Mouse (Mus musculus): Measurements from ENCODE around the gene Aph1a. TPM values are rescaled to one million over a fixed set of nuclear protein-coding genes. Genes with fewer than 3 reads are reported as not detected.

Aph1a gene
- polyA plus RNA-seq, 1 experiment from 2014 or later, result 32.7 TPM

DNA sequence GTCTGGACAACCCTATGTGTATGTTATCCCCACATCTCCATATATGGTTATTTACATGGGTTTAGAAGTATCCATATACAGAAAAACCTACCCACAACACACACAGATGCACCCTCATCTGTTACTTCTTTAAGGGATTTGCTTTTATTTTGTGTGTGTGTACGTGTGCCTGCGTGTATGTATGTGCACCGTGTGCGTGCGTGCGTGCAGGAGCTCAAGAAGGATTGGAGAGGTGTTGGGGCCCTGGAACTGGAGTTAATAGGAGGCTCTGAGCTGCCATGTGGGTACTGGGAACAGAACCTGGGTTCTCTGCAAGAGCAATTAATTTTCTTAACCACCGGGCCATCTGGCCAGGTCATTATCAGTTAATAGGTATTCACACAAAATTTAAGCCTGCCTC, 21.7 kb upstream of the Aph1a start:
- WGBS, result 72% methylated on average over 7 of the region's 7 CpGs
- Histone ChIP-seq H3K27ac (ENCODE audit: low read length) (0 out of 2 replicates have a peak overlapping the region, but pooled peaks have one; percentile 27), H3K4me1 (ENCODE audit: control insufficient read depth, insufficient read depth, low read length) (peaks cover 13% of the 10 kb centered on the region), H3K9me3 (ENCODE audit: control insufficient read depth, low read depth, low read length) (no peaks in the 10 kb centered on the region), H3K36me3 (ENCODE audit: control insufficient read depth, insufficient read depth, low read length) (peaks cover 15% of the 10 kb centered on the region; the same call in 1 of the 2 replicates), H3K4me2 (replicated peaks; ENCODE audit: low read depth, low read length) (peak overlapping the region; percentile 71), H3K27me3 (ENCODE audit: control insufficient read depth, insufficient read depth, low read length) (no peaks in the 10 kb centered on the region), H3K4me3 (ENCODE audit: low read depth, low read length) (peak overlapping the region; percentile 74), H3K9ac (replicated peaks; ENCODE audit: low read depth, low read length) (peak overlapping the region; percentile 81)
- no peak for ATAC-seq (ENCODE audit: insufficient number of reproducible peaks, insufficient read depth, low FRiP score, low read depth)

DNA sequence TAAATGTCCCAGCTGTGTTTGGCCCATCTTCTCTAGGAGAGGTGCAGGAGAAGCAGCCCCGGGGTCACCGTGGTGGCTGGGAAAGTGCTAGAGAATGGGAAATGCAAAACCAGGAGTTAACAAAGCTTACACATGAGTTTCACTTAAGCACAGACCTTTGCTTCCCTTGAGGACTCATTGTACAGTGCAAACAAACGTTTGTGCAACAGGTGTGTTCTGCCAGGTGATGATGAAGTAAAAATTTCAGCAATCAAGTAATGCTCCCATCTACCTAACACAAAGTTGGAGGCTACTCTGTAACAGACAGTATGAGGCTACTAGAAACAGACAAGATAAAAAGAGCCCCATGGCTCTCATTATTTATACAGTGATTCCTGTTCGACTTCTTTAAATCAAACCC, 14.7 kb upstream of the Aph1a start:
- no peak for ATAC-seq (ENCODE audit: insufficient number of reproducible peaks, insufficient read depth, low FRiP score, low read depth)
- H3K9me3 ChIP-seq (ENCODE audit: control insufficient read depth, low read depth, low read length), result no peaks in the 10 kb centered on the region
- H3K9ac ChIP-seq (replicated peaks; ENCODE audit: low read depth, low read length), result no peak overlapping the region
- no peaks in the 10 kb centered on the region for H3K36me3 ChIP-seq (ENCODE audit: control insufficient read depth, insufficient read depth, low read length)
- H3K4me2 ChIP-seq (replicated peaks; ENCODE audit: low read depth, low read length), result no peak overlapping the region
- WGBS, result 82% methylated on average over 4 of the region's 4 CpGs
- no peak overlapping the region for H3K27ac ChIP-seq (ENCODE audit: low read length)
- H3K4me1 ChIP-seq (ENCODE audit: control insufficient read depth, insufficient read depth, low read length), result 0 out of 2 replicates have a peak, but pooled peaks cover 3% of the 10 kb centered on the region
- no peaks in the 10 kb centered on the region for H3K27me3 ChIP-seq (ENCODE audit: control insufficient read depth, insufficient read depth, low read length)
- no peak overlapping the region for H3K4me3 ChIP-seq (ENCODE audit: low read depth, low read length)

DNA sequence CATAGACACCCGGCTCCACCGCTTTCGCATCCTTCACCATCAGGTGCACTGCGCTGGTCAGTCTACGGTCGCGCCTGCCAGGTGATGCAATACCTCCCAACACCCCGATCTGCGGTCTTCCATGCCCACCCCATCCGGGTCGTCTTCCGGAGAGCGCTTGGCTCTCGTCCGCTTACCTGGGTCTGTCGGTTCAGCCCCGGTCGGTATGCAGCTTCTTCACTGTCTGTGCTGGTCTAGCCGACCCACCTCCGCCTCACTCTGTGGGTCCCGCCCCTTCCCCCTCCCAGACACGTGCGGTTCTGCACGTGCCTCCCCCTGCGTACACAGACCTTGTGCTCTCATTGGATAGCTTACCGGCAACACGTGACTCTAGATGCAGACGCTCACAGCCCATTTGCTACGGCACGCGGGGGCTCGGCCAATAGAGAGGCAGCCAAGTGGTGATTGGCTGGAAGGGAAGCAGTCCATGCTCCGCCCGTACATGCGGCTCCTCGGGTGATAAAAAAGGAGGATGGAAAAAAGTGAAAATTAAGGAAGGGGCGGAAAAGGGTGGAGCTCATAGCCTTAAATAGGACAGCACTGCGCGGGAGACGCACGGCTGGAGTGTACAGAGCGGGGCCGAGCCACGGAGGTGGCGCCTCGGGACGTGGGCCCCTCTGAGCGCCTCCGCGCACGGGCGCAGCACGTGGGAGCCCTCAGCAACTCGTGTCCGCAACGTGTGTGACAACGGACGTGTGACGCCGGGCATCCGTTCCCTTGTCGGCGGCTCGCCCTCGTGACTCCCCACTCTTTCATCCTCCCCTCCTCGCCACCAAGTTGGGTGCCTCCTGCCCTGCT, 11.6 kb upstream of the Aph1a start, which contains the start of gene Ciart:
Ciart (minus strand) TSS at position 273 of the 837 bp plus-strand sequence.
- no peaks in the 10 kb centered on the region for H3K36me3 ChIP-seq (ENCODE audit: control insufficient read depth, insufficient read depth, low read length)
- H3K9me3 ChIP-seq (ENCODE audit: control insufficient read depth, low read depth, low read length), result no peaks in the 10 kb centered on the region
- H3K4me2 ChIP-seq (replicated peaks; ENCODE audit: low read depth, low read length), result peak within 1 kb of the TSS; percentile 98
- no peaks in the 10 kb centered on the region for H3K27me3 ChIP-seq (ENCODE audit: control insufficient read depth, insufficient read depth, low read length)
- ATAC-seq (ENCODE audit: insufficient number of reproducible peaks, insufficient read depth, low FRiP score, low read depth), result peak; percentile 98
- H3K9ac ChIP-seq (replicated peaks; ENCODE audit: low read depth, low read length), result no peak within 1 kb of the TSS
- H3K27ac ChIP-seq (ENCODE audit: low read length), result no peak within 1 kb of the TSS
- 0 out of 2 replicates have a peak, but pooled peaks cover 3% of the 10 kb centered on the region for H3K4me1 ChIP-seq (ENCODE audit: control insufficient read depth, insufficient read depth, low read length)
- under 1% methylated on average over 66 of the region's 66 CpGs for WGBS
- H3K4me3 ChIP-seq (ENCODE audit: low read depth, low read length), result peak within 1 kb of the TSS; percentile 43

DNA sequence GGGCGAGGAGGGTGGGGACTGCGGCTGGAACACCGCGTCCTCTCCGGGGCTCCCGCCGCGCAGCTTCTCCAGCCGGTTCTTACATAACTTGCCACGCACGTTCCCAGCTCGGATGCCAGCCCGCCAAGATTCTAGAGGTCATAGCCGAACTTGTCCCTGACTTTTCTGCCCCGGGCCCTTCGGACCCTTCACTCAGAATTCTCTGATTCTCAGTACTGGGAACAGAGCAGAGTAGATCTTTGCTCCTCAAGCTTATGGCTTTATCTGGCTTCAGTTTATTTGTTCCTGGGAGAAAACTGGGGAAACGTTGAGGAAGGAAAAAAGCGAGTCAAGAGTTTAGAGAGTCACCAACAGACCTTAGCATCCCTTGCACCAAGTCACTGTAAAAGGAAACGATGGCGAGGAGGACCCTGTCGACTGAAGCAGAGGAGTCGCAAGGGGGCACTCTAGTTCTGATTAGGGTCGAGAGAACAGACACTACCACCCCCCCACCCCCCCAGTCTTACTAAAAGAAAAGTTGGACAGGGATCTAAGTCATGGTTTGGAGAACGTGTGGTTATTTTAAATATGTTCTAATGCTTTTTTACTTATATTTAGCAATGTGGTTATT, 10.8 kb upstream of the Aph1a start:
- 0 out of 2 replicates have a peak, but pooled peaks cover 3% of the 10 kb centered on the region for H3K4me1 ChIP-seq (ENCODE audit: control insufficient read depth, insufficient read depth, low read length)
- no peak overlapping the region for H3K27ac ChIP-seq (ENCODE audit: low read length)
- no peak overlapping the region for H3K9ac ChIP-seq (replicated peaks; ENCODE audit: low read depth, low read length)
- no peaks in the 10 kb centered on the region for H3K27me3 ChIP-seq (ENCODE audit: control insufficient read depth, insufficient read depth, low read length)
- no peaks in the 10 kb centered on the region for H3K36me3 ChIP-seq (ENCODE audit: control insufficient read depth, insufficient read depth, low read length)
- H3K9me3 ChIP-seq (ENCODE audit: control insufficient read depth, low read depth, low read length), result no peaks in the 10 kb centered on the region
- no peak; the same call in 1 of the 2 replicates for ATAC-seq (ENCODE audit: insufficient number of reproducible peaks, insufficient read depth, low FRiP score, low read depth)
- H3K4me3 ChIP-seq (ENCODE audit: low read depth, low read length), result peak overlapping the region; percentile 43
- peak overlapping the region; percentile 98 for H3K4me2 ChIP-seq (replicated peaks; ENCODE audit: low read depth, low read length)
- WGBS, result 3% methylated on average over 24 of the region's 24 CpGs

DNA sequence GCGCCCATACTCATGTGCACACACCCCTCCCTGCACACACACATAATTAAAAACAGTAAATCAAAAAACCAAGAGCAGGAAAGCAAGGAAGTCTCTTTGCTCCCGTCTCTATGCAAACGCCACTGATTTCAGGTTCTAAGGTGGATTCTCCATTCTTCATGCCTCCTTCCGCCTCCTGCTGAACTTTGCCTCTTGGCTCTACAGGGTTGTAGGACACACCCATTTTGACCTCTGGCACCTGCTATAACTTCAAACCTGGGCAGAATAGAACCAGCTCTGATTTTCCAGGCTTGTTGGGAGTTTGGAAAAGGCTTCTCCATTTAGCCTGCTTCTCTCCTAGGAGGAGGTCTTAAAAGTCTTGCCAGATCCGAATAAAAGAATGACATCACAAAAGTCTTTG, 9.4 kb upstream of the Aph1a start:
- Histone ChIP-seq H3K9ac (replicated peaks; ENCODE audit: low read depth, low read length) (no peak overlapping the region), H3K4me1 (ENCODE audit: control insufficient read depth, insufficient read depth, low read length) (0 out of 2 replicates have a peak, but pooled peaks cover 3% of the 10 kb centered on the region), H3K4me2 (replicated peaks; ENCODE audit: low read depth, low read length) (no peak overlapping the region), H3K9me3 (ENCODE audit: control insufficient read depth, low read depth, low read length) (no peaks in the 10 kb centered on the region), H3K36me3 (ENCODE audit: control insufficient read depth, insufficient read depth, low read length) (no peaks in the 10 kb centered on the region), H3K4me3 (ENCODE audit: low read depth, low read length) (no peak overlapping the region), H3K27me3 (ENCODE audit: control insufficient read depth, insufficient read depth, low read length) (no peaks in the 10 kb centered on the region), H3K27ac (ENCODE audit: low read length) (no peak overlapping the region)
- WGBS, result 77% methylated on average over 5 of the region's 5 CpGs
- no peak for ATAC-seq (ENCODE audit: insufficient number of reproducible peaks, insufficient read depth, low FRiP score, low read depth)

DNA sequence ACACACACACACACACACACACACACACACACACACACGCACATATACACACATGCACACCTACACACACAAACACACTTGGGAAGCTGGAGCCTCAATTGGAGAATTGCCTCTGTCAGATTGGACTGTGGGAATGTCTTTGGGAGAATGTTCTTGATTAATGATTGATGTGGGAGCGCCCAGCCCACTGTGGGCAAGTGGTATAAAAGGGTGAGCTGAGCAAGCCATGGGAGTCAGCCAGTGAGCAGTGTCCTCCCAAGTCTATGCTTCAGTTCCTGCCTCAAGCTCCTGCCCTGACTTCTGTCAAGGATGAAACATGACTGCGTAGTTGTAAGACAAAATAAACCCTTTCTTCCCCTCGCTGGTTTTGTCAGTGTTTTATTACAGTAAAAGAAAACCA, 6.2 kb upstream of the Aph1a start:
- Histone ChIP-seq H3K27ac (ENCODE audit: low read length) (no peak overlapping the region), H3K27me3 (ENCODE audit: control insufficient read depth, insufficient read depth, low read length) (no peaks in the 10 kb centered on the region), H3K4me3 (ENCODE audit: low read depth, low read length) (no peak overlapping the region), H3K9me3 (ENCODE audit: control insufficient read depth, low read depth, low read length) (no peaks in the 10 kb centered on the region), H3K9ac (replicated peaks; ENCODE audit: low read depth, low read length) (no peak overlapping the region), H3K4me2 (replicated peaks; ENCODE audit: low read depth, low read length) (no peak overlapping the region), H3K36me3 (ENCODE audit: control insufficient read depth, insufficient read depth, low read length) (no peaks in the 10 kb centered on the region), H3K4me1 (ENCODE audit: control insufficient read depth, insufficient read depth, low read length) (peaks cover 19% of the 10 kb centered on the region; the same call in 1 of the 2 replicates)
- 71% methylated on average over 4 of the region's 4 CpGs for WGBS
- no peak for ATAC-seq (ENCODE audit: insufficient number of reproducible peaks, insufficient read depth, low FRiP score, low read depth)

DNA sequence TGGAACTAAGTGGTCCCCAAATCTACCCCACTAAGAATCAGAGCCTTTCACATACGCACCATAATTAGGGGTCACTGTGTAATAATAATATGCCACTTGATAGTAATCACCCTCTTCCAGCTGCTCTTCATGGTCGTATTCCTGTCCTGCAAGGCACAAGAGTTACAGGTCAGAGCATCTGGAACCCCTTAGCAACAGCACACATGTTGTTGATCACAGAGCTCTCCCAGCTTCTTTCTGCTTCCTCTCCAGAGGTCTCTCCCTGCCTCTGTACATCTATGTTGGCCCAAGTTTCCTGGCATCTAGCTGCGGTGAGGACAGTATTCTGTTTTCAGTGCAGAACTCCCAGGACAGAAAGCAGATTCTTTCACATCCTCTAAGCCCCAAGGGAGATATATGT, 4.1 kb upstream of the Aph1a start:
- 75% methylated on average over 3 of the region's 3 CpGs for WGBS
- H3K27ac ChIP-seq (ENCODE audit: low read length), result no peak overlapping the region
- H3K4me3 ChIP-seq (ENCODE audit: low read depth, low read length), result no peak overlapping the region
- no peaks in the 10 kb centered on the region for H3K27me3 ChIP-seq (ENCODE audit: control insufficient read depth, insufficient read depth, low read length)
- no peak overlapping the region for H3K4me2 ChIP-seq (replicated peaks; ENCODE audit: low read depth, low read length)
- H3K9ac ChIP-seq (replicated peaks; ENCODE audit: low read depth, low read length), result no peak overlapping the region
- no peak for ATAC-seq (ENCODE audit: insufficient number of reproducible peaks, insufficient read depth, low FRiP score, low read depth)
- peaks cover 24% of the 10 kb centered on the region; the same call in 1 of the 2 replicates for H3K4me1 ChIP-seq (ENCODE audit: control insufficient read depth, insufficient read depth, low read length)
- H3K9me3 ChIP-seq (ENCODE audit: control insufficient read depth, low read depth, low read length), result no peaks in the 10 kb centered on the region
- H3K36me3 ChIP-seq (ENCODE audit: control insufficient read depth, insufficient read depth, low read length), result no peaks in the 10 kb centered on the region

DNA sequence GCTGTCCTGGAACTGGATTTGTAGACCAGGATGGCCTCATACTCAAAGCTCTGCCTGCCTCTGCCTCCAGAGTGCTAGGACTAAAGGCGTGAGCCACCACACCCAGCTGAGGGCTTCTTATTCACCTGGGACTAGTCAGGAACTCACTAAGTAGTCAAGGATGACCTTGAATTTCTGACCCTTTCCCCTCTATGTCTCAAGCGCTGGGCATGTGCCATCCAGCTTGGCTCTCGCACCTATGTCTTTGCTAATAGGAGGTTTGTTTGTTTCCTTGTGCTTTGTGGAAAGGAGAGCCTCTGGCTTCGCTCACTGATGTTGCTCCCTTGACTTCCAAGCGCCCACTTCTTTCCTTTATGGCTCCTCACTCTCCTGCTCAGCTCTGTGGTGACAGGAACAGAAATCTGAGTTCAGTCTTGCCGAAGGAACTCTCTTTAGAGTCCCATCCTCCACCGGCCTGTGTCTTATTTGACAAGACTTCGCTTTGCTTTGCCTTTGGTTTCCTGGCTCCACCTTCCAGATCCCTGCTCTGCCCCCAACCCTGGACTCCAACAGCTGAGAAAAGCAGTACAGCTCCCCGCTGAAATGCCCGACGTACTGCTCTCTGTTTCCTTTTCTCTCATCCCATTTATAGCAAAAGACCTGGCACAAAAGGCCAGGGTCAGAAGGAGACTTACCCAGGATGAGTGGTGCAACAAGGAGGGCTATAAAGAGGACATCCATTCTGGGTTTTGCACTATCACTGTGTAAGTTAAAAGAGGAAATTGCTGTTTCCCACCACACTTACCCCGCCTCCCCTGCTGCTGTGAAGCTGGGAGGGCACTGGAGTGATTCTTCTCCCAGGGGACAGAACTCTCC, 2.3 kb upstream of the Aph1a start, which contains the start of gene BC028528:
BC028528 (minus strand) TSS at position 795 of the 855 bp plus-strand sequence.
- Histone ChIP-seq H3K4me1 (ENCODE audit: control insufficient read depth, insufficient read depth, low read length) (peaks cover 24% of the 10 kb centered on the region; the same call in 1 of the 2 replicates), H3K9ac (replicated peaks; ENCODE audit: low read depth, low read length) (peak within 1 kb of the TSS; percentile 28), H3K36me3 (ENCODE audit: control insufficient read depth, insufficient read depth, low read length) (no peaks in the 10 kb centered on the region), H3K4me3 (ENCODE audit: low read depth, low read length) (peak within 1 kb of the TSS; percentile 25), H3K27ac (ENCODE audit: low read length) (peak within 1 kb of the TSS; percentile 90), H3K4me2 (replicated peaks; ENCODE audit: low read depth, low read length) (peak within 1 kb of the TSS; percentile 51), H3K9me3 (ENCODE audit: control insufficient read depth, low read depth, low read length) (no peaks in the 10 kb centered on the region), H3K27me3 (ENCODE audit: control insufficient read depth, insufficient read depth, low read length) (no peaks in the 10 kb centered on the region)
- WGBS, result 20% methylated on average over 12 of the region's 12 CpGs
- peak; percentile 30; the same call in 1 of the 2 replicates for ATAC-seq (ENCODE audit: insufficient number of reproducible peaks, insufficient read depth, low FRiP score, low read depth)
